Mouse (Mus musculus): ENCODE results near the gene Leng9. TPM values are rescaled to one million over a fixed set of nuclear protein-coding genes. Genes with fewer than 3 reads are reported as not detected.

The Leng9 gene
- polyA plus RNA-seq, 1 experiment from 2014 or later, result 3.4 TPM

DNA sequence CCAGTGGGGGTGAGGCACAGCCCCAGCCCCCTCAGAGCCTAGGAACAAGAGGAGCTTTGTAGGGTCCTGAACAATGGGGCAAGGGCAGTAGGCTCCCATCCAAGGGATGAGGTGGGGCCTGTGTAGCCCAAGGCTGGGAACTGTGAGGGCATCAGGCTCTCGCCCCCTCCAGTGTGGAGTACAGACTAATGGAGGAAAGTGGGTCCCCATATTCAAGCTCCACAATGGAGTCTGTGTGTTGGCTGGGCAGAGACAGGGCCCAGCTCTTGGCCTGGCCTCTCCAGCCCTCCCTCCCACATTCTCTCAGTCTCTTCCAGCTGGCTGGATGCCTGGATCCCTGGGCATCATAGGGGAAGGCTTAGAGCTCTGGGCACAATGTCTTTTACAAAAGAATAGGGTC lies 26.4 kb downstream of the Leng9 start:
- ATAC-seq (ENCODE audit: low FRiP score, low TSS enrichment) (peak; percentile 74), DNase-seq (peak; percentile 82)
- H3K27me3 ChIP-seq (ENCODE audit: control insufficient read depth, insufficient read depth, low read length), result no peaks in the 10 kb centered on the region
- peak overlapping the region; percentile 4; the same call in 1 of the 2 replicates for H3K9ac ChIP-seq (replicated peaks; ENCODE audit: low read length)
- peak overlapping the region; percentile 73 for H3K4me2 ChIP-seq (ENCODE audit: low read length)
- H3K9me3 ChIP-seq (ENCODE audit: control insufficient read depth, low read length), result no peaks in the 10 kb centered on the region
- H3K27ac ChIP-seq (replicated peaks; ENCODE audit: low read depth, low read length), result peak overlapping the region; percentile 77
- WGBS, result 0% methylated on average over 1 of the region's 1 CpGs
- peaks cover 47% of the 10 kb centered on the region for H3K4me1 ChIP-seq (ENCODE audit: control insufficient read depth, insufficient read depth, low read length)
- no peak overlapping the region for H3K4me3 ChIP-seq (replicated peaks; ENCODE audit: low read depth, low read length)
- H3K36me3 ChIP-seq (ENCODE audit: control insufficient read depth, insufficient read depth, low read length), result peaks cover 21% of the 10 kb centered on the region; the same call in 1 of the 2 replicates

DNA sequence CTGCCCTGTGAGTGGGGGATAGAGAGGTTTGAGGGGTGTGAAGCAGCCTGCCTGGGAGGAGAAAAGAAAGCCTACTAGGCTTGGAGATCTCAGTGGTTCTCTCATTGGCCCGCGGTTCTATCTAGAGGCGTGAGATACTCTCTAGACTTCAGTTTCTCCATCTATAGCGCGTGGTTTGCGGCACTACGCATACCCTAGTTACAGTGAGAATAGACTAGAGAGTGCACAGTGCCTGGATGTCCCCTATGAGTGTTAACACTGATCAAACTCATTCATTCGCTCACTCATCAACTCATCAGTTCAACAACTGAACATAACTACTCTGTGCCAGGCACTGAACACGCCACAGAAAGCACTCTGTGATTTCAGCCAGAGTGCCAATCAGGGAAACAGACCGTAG lies 27.4 kb downstream of the Leng9 start:
- H3K9ac ChIP-seq (replicated peaks; ENCODE audit: low read length), result peak overlapping the region; percentile 36; the same call in 1 of the 2 replicates
- no peak for ATAC-seq (ENCODE audit: low FRiP score, low TSS enrichment)
- no peaks in the 10 kb centered on the region for H3K27me3 ChIP-seq (ENCODE audit: control insufficient read depth, insufficient read depth, low read length)
- H3K4me2 ChIP-seq (ENCODE audit: low read length), result peak overlapping the region; percentile 73
- no peak for DNase-seq
- H3K4me3 ChIP-seq (replicated peaks; ENCODE audit: low read depth, low read length), result no peak overlapping the region; the same call in 1 of the 2 replicates
- WGBS, result 80% methylated on average over 10 of the region's 10 CpGs
- no peaks in the 10 kb centered on the region for H3K9me3 ChIP-seq (ENCODE audit: control insufficient read depth, low read length)
- H3K36me3 ChIP-seq (ENCODE audit: control insufficient read depth, insufficient read depth, low read length), result peaks cover 13% of the 10 kb centered on the region; the same call in 1 of the 2 replicates
- peak overlapping the region; percentile 77 for H3K27ac ChIP-seq (replicated peaks; ENCODE audit: low read depth, low read length)
- peaks cover 49% of the 10 kb centered on the region for H3K4me1 ChIP-seq (ENCODE audit: control insufficient read depth, insufficient read depth, low read length)

DNA sequence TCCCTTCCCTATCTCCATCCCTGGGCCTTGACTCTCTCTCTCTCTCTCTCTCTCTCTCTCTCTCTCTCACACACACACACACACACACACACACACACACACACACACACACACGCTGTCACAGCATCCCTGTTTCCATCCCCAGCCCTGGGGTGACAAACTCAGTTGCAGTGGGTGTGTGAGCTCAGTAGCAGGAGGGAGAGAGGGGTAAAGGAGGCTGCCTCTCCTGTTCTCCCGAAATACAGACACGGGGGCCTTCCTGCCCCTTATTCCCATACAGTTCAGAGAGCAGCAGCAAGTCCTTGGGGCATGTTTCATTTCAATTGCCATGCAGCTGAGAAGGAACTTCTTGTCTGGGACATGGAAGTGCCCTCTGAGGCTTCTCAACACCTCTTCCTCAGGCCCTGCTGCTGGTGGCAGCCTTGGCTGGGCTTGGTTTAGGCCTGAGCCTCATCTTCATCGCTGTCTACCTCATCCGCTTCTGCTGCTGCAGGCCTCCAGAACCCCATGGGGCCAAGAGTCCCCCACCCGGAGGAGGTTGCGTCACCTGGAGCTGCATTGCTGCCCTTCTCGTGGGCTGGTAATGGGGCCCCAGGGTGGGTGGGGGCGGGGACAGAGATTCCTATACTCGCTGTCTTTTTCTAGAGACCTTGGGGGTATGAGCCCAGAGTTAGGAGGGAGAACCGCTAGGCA lies 28.0 kb downstream of the Leng9 start:
- H3K9me3 ChIP-seq (ENCODE audit: control insufficient read depth, low read length), result no peaks in the 10 kb centered on the region
- DNase-seq (no peak), ATAC-seq (ENCODE audit: low FRiP score, low TSS enrichment) (no peak)
- H3K4me2 ChIP-seq (ENCODE audit: low read length), result peak overlapping the region; percentile 73
- peak overlapping the region; percentile 36; the same call in 1 of the 2 replicates for H3K9ac ChIP-seq (replicated peaks; ENCODE audit: low read length)
- no peak overlapping the region for H3K4me3 ChIP-seq (replicated peaks; ENCODE audit: low read depth, low read length)
- peaks cover 9% of the 10 kb centered on the region; the same call in 1 of the 2 replicates for H3K36me3 ChIP-seq (ENCODE audit: control insufficient read depth, insufficient read depth, low read length)
- H3K27ac ChIP-seq (replicated peaks; ENCODE audit: low read depth, low read length), result peak overlapping the region; percentile 77
- no peaks in the 10 kb centered on the region for H3K27me3 ChIP-seq (ENCODE audit: control insufficient read depth, insufficient read depth, low read length)
- peaks cover 49% of the 10 kb centered on the region for H3K4me1 ChIP-seq (ENCODE audit: control insufficient read depth, insufficient read depth, low read length)
- 40% methylated on average over 11 of the region's 11 CpGs for WGBS

DNA sequence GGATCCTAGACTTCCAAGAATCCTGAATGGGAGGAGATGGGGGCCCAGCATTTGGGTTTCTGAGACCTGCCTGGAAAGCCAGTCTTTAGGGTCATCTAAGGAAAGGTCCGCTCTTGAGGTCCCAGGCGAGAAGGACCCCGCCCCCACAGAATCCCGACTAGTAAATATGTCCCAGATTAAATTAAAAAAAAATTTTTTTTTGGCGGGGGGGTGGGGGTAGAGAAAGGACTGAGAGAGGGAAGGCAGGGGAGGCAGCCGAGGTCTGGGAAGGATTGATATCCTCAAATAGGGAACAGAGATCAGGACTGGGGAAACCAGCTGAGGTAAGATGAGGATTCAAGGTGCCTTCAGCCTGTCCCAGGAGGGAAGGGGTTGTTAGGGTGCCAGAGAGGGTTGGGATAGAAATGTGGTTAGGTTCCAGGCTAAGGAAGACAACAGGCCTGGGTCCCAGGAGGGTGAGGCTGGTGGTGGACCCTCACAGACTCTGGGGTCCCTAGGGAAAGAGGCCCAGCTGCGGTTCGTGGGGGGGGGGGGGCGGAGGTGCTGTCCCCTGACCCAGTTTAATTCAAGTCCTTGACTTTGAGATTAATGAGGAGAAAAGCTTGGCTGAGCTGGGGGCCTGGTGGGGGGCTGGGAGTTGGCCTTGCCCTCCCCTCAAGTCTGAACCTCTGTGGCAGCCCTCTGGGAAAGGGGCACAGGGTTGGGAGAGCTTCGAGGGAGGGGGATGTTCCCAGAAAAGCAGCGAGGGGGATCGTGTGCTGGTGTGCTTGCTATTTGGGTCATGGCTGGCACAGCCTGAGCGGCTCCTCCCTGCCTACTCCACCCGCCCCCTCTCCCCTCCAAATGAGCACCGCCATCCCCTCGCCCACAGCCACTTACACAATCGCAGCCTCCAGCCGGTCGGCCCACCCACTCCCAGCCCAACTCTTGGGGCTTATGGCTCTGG lies 29.9 kb downstream of the Leng9 start:
- Histone ChIP-seq H3K27ac (replicated peaks; ENCODE audit: low read depth, low read length) (peak overlapping the region; percentile 77), H3K36me3 (ENCODE audit: control insufficient read depth, insufficient read depth, low read length) (0 out of 2 replicates have a peak, but pooled peaks cover 2% of the 10 kb centered on the region), H3K4me3 (replicated peaks; ENCODE audit: low read depth, low read length) (peak overlapping the region; percentile 69), H3K9ac (replicated peaks; ENCODE audit: low read length) (peak overlapping the region; percentile 79), H3K9me3 (ENCODE audit: control insufficient read depth, low read length) (no peaks in the 10 kb centered on the region), H3K27me3 (ENCODE audit: control insufficient read depth, insufficient read depth, low read length) (no peaks in the 10 kb centered on the region), H3K4me2 (ENCODE audit: low read length) (peak overlapping the region; percentile 73), H3K4me1 (ENCODE audit: control insufficient read depth, insufficient read depth, low read length) (peaks cover 46% of the 10 kb centered on the region)
- DNase-seq (peak; percentile 70), ATAC-seq (ENCODE audit: low FRiP score, low TSS enrichment) (0 out of 2 replicates have a peak, but pooled peaks have one; percentile 1)
- 7% methylated on average over 18 of the region's 19 CpGs for WGBS

DNA sequence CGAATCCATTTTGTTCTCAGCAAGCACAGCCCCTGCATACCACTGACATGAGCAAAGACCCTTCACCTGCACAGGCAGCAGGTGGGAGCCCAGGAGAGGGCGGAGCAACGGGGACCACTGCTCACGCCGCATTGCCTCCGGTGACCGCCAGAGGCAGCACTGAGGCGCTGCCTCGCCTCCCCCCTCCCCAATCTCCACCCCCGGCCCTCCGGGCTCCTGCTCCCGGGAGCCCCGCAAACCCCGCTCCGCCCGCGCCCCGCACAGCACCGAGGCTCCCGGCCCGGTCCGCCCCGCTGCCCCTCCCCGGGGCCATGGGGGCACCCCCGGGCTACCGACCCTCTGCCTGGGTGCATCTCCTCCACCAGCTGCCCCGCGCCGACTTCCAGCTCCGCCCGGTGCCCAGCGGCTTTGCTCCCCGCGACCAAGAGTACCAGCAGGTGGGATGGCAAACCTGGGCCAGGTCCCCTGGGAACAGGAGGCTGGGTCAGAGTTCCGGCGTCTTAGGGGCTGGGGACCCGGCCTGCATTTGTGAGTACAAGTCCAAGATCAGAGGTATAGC lies 30.8 kb downstream of the Leng9 start, which contains the start of gene Ttyh1:
Ttyh1 (plus strand) TSS at position 65 of the 559 bp plus-strand sequence.
- ATAC-seq (ENCODE audit: low FRiP score, low TSS enrichment), result peak; percentile 5; the same call in 1 of the 2 replicates
- Histone ChIP-seq H3K4me2 (ENCODE audit: low read length) (peak within 1 kb of the TSS; percentile 73), H3K36me3 (ENCODE audit: control insufficient read depth, insufficient read depth, low read length) (no peaks in the 10 kb centered on the region), H3K9me3 (ENCODE audit: control insufficient read depth, low read length) (no peaks in the 10 kb centered on the region), H3K4me1 (ENCODE audit: control insufficient read depth, insufficient read depth, low read length) (peaks cover 38% of the 10 kb centered on the region), H3K27ac (replicated peaks; ENCODE audit: low read depth, low read length) (peak within 1 kb of the TSS; percentile 77), H3K9ac (replicated peaks; ENCODE audit: low read length) (peak within 1 kb of the TSS; percentile 79), H3K27me3 (ENCODE audit: control insufficient read depth, insufficient read depth, low read length) (no peaks in the 10 kb centered on the region), H3K4me3 (replicated peaks; ENCODE audit: low read depth, low read length) (peak within 1 kb of the TSS; percentile 69)
- DNase-seq, result peak; percentile 83
- WGBS, result 0% methylated on average over 37 of the region's 37 CpGs

DNA sequence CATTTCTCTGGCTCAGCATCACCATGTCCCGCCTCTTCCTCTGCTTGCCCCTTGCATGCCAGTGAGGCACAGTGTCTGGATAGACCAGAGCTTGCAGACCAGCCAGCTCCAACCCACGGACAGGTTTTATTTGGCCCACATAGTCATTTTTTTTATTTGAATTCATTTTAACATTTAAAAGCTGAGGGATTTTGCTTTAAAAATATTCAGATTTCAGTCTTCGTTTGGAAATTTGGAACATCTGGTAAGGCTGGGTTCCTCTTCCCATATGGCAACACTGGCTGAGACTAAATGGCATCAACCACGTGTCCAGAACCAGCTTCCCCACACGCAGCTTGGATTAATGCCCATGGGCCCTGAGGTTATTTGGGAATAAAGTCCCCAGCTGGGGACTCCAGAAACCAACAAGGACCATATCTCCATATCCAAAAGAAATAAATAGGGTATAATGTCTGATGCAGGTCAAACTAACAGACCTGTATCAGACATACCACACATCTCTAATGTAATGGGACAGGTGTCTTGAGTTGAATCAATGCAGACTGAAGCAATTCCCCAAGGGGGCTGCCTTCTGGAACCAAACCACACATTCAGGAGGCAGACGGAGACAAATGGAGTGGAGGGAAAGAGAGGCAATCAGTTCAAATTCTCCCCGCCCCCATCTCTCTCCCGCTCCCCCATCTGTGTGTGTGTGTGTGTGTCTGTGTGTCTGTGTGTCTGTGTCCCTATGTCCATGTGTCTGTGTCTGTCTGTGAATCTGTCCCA lies 32.9 kb downstream of the Leng9 start:
- ATAC-seq (ENCODE audit: low FRiP score, low TSS enrichment) (no peak), DNase-seq (no peak)
- H3K4me2 ChIP-seq (ENCODE audit: low read length), result no peak overlapping the region
- H3K9ac ChIP-seq (replicated peaks; ENCODE audit: low read length), result no peak overlapping the region
- no peaks in the 10 kb centered on the region for H3K36me3 ChIP-seq (ENCODE audit: control insufficient read depth, insufficient read depth, low read length)
- no peaks in the 10 kb centered on the region for H3K9me3 ChIP-seq (ENCODE audit: control insufficient read depth, low read length)
- peaks cover 24% of the 10 kb centered on the region for H3K4me1 ChIP-seq (ENCODE audit: control insufficient read depth, insufficient read depth, low read length)
- no peaks in the 10 kb centered on the region for H3K27me3 ChIP-seq (ENCODE audit: control insufficient read depth, insufficient read depth, low read length)
- H3K4me3 ChIP-seq (replicated peaks; ENCODE audit: low read depth, low read length), result no peak overlapping the region
- H3K27ac ChIP-seq (replicated peaks; ENCODE audit: low read depth, low read length), result no peak overlapping the region
- 77% methylated on average over 8 of the region's 8 CpGs for WGBS

DNA sequence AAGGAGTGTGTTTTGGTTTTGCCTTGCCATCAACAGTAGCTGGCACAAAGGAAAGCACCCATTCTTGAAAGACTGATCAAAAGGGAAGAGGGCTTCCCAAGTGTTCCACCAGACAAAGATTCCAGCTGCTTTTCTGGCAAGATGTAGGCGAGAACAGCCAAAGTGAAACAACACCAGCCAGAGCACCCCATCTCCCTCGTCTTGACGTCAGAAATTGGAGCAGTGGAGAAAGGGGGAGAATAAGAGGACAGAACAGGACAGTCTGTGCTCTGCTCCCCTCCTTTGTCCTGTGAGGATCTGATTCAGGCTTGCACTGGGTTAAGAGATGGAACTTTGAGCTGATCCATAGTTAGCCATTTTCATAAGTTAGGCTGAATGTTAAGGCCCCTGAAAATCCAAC lies 38.4 kb downstream of the Leng9 start:
- Histone ChIP-seq H3K4me3 (replicated peaks; ENCODE audit: low read depth, low read length) (no peak overlapping the region), H3K4me1 (ENCODE audit: control insufficient read depth, insufficient read depth, low read length) (no peaks in the 10 kb centered on the region), H3K27ac (replicated peaks; ENCODE audit: low read depth, low read length) (no peak overlapping the region), H3K9me3 (ENCODE audit: control insufficient read depth, low read length) (no peaks in the 10 kb centered on the region), H3K27me3 (ENCODE audit: control insufficient read depth, insufficient read depth, low read length) (no peaks in the 10 kb centered on the region), H3K36me3 (ENCODE audit: control insufficient read depth, insufficient read depth, low read length) (no peaks in the 10 kb centered on the region), H3K9ac (replicated peaks; ENCODE audit: low read length) (no peak overlapping the region), H3K4me2 (ENCODE audit: low read length) (no peak overlapping the region)
- ATAC-seq (ENCODE audit: low FRiP score, low TSS enrichment) (no peak), DNase-seq (no peak)
- 43% methylated on average over 3 of the region's 3 CpGs for WGBS

DNA sequence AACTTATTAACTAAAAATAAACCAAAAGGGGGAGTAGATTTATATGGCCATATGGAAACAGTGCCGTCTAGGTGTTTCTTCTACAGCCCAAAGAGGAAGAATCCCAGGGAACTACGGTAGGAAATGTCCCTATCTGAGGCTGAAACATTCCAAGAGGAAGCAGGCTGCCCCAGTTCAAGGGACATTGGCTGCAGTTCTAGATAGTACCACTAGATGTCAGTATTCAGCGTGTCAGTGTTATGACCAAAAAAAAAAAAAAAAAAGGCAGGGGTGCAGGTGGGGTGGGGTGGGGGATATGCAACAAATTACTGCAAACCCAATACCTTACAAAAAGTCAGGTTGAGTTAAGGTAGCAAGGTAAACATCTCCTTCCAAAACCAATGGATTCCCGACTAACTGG lies 46.8 kb downstream of the Leng9 start:
- WGBS, result 14% methylated on average over 4 of the region's 4 CpGs

More for the DNA sequence above, 46.8 kb downstream of the Leng9 start:
- no peaks in the 10 kb centered on the region for H3K9me3 ChIP-seq (ENCODE audit: control insufficient read depth, low read length)
- no peak overlapping the region for H3K9ac ChIP-seq (replicated peaks; ENCODE audit: low read length)
- no peak overlapping the region for H3K27ac ChIP-seq (replicated peaks; ENCODE audit: low read depth, low read length)
- no peak for ATAC-seq (ENCODE audit: low FRiP score, low TSS enrichment)
- no peaks in the 10 kb centered on the region for H3K4me1 ChIP-seq (ENCODE audit: control insufficient read depth, insufficient read depth, low read length)
- no peaks in the 10 kb centered on the region for H3K27me3 ChIP-seq (ENCODE audit: control insufficient read depth, insufficient read depth, low read length)
- no peaks in the 10 kb centered on the region for H3K36me3 ChIP-seq (ENCODE audit: control insufficient read depth, insufficient read depth, low read length)
- no peak overlapping the region for H3K4me3 ChIP-seq (replicated peaks; ENCODE audit: low read depth, low read length)
- no peak overlapping the region for H3K4me2 ChIP-seq (ENCODE audit: low read length)
- peak; percentile 86 for DNase-seq
